ENCODE assay signal across 8 mouse cellular contexts in the genomic region with DNA sequence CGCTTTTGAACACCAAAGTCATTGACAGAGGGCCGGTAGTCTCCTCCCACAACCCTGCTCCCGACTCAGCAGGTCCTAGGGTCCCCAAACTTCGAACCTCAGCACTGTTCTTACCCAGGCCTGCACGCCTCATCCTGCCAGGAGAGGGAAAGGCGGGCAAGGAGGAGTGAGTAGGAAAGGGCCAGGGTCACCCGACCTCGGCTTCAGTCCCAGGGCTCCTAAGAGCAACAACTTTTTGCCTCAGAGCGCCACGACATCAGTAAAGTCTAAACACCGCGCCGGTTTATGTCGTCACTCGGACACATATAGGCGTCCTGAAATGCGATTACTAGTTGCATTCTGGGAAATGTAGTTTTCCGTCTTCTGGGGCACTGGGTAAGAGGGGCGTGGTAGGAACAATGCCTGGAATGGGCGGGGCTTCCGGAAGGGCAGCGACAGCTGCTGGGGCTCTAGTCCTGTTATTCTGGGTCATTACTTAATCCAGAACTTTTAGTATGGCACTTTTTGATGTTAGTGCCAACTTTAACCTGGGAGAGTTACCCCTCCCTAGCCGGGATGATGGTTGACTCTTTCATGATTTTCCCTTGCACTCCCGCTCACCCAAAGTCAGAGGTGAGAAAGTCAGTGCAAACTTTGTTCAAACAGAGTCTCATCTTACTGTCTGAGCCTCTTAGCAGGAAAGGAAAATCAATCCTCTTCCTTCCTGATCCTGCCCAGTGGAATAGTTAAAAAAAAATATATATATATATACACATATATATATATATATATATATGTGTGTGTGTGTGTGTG. TPM values are rescaled to one million over a fixed set of nuclear protein-coding genes. Genes with fewer than 3 reads are reported as not detected.
DNase-seq lines count a peak whose midpoint lies in the region; ATAC-seq and TF ChIP-seq lines count a peak whose summit lies in the region.

A gene (minus strand): TSS at position 310 of the 792 bp plus-strand sequence.

- peak; percentile 99 for ATAC-seq in G1E (ENCODE audit: extremely low read depth, insufficient number of reproducible peaks, low FRiP score, poor library complexity, severe bottlenecking)
- ATAC-seq in forebrain, embryonic 16.5 days = peak; percentile 100
- ATAC-seq in lung, embryonic 14.5 days (ENCODE audit: insufficient read depth) = peak; percentile 100

- H3K9ac ChIP-seq in forebrain, embryonic 16.5 days (replicated peaks; ENCODE audit: low read depth, low read length) = peak within 1 kb of the TSS; percentile 72
- peak within 1 kb of the TSS; percentile 83 for H3K9ac ChIP-seq in lung, embryonic 14.5 days

- H3K9me3 ChIP-seq in G1E (replicated peaks) = no peaks in the 10 kb centered on the region
- H3K9me3 ChIP-seq in forebrain, embryonic 16.5 days (ENCODE audit: control insufficient read depth, low read length) = no peaks in the 10 kb centered on the region
- H3K9me3 ChIP-seq in lung, embryonic 14.5 days (ENCODE audit: low read depth, low read length) = no peaks in the 10 kb centered on the region

- peaks cover 8% of the 10 kb centered on the region for H3K36me3 ChIP-seq in G1E (replicated peaks)
- no peaks in the 10 kb centered on the region for H3K36me3 ChIP-seq in forebrain, embryonic 16.5 days (ENCODE audit: control insufficient read depth, insufficient read depth)
- H3K36me3 ChIP-seq in lung, embryonic 14.5 days (ENCODE audit: insufficient read depth) = peaks cover 3% of the 10 kb centered on the region; the same call in 1 of the 2 replicates
- no peaks in the 10 kb centered on the region for H3K36me3 ChIP-seq in thymus, adult 2 months (ENCODE audit: control insufficient read depth, insufficient read depth, low read length)

- intact Hi-C loops in heart, postnatal 36 days (cut with DNase I) = loop anchor here (2.0 to 5.0 kb wide), 3 partner anchors 82 to 1300 kb away; a partner anchor contains a TSS

- H3K4me1 ChIP-seq in G1E (ENCODE audit: insufficient read depth, low read depth, low read length) = peaks cover 8% of the 10 kb centered on the region; the same call in 1 of the 2 replicates
- peaks cover 3% of the 10 kb centered on the region for H3K4me1 ChIP-seq in forebrain, embryonic 16.5 days (replicated peaks; ENCODE audit: control insufficient read depth, insufficient read depth, low read length)
- H3K4me1 ChIP-seq in lung, embryonic 14.5 days (ENCODE audit: insufficient read depth) = no peaks in the 10 kb centered on the region
- no peaks in the 10 kb centered on the region; the same call in 1 of the 2 replicates for H3K4me1 ChIP-seq in olfactory bulb, adult 2 months (ENCODE audit: control insufficient read depth, insufficient read depth, low read length)
- H3K4me1 ChIP-seq in thymus, adult 2 months (replicated peaks; ENCODE audit: control insufficient read depth, insufficient read depth, low read length) = no peaks in the 10 kb centered on the region

- TF ChIP-seq CTCF in G1E (IDR thresholded peaks at IDR 0.05; ENCODE audit: low read depth, low read length) = no peak
- TF ChIP-seq CTCF in layer of hippocampus, adult 2 months (conservative IDR thresholded peaks at IDR 0.05) = peak; percentile 17; the same call in 1 of the 2 replicates
- TF ChIP-seq CTCF in lung, embryonic 14.5 days (IDR thresholded peaks at IDR 0.05; ENCODE audit: low read depth) = no peak
- TF ChIP-seq CTCF in olfactory bulb, adult 2 months (IDR thresholded peaks at IDR 0.05; ENCODE audit: insufficient read depth, low read depth, low read length) = no peak
- no peak for TF ChIP-seq CTCF in thymus, adult 2 months (IDR thresholded peaks at IDR 0.05; ENCODE audit: borderline replicate concordance, control insufficient read depth, extremely low read depth, insufficient read depth, low read length, poor library complexity)

- DNase-seq in G1E (ENCODE audit: low spot score) = peak; percentile 63
- peak; percentile 82 to 87 for DNase-seq in cerebellum, adult 18-20 months
- DNase-seq in heart, postnatal 36 days = peak; percentile 86 to 88
- peak; percentile 80 to 92 for DNase-seq in layer of hippocampus, adult 2 months (ENCODE audit: low spot score in 2 of 2)
- peak; percentile 100 for DNase-seq in lung, embryonic 14.5 days
- DNase-seq in thymus, adult 2 months = peak; percentile 89

- 2% methylated on average over 24 of the region's 24 CpGs for WGBS in forebrain, embryonic 16.5 days
- under 1% methylated on average over 24 of the region's 24 CpGs for WGBS in lung, embryonic 14.5 days
- WGBS in olfactory bulb, adult 2 months = 1% methylated on average over 24 of the region's 24 CpGs
- WGBS in thymus, adult 2 months = 2% methylated on average over 24 of the region's 24 CpGs

- TF ChIP-seq POLR2A in olfactory bulb, adult 2 months (IDR thresholded peaks at IDR 0.05; ENCODE audit: insufficient read depth, low read depth, low read length) = no peak
- TF ChIP-seq POLR2A in thymus, adult 2 months (IDR thresholded peaks at IDR 0.05; ENCODE audit: control insufficient read depth, extremely low read depth, insufficient read depth, low read length, poor library complexity) = 0 out of 2 replicates have a peak, but pooled peaks have one; percentile 24

- H3K4me2 ChIP-seq in forebrain, embryonic 16.5 days (ENCODE audit: low read length) = peak within 1 kb of the TSS; percentile 65
- H3K4me2 ChIP-seq in lung, embryonic 14.5 days = peak within 1 kb of the TSS; percentile 76

- peak within 1 kb of the TSS; percentile 81 for H3K4me3 ChIP-seq in G1E (ENCODE audit: low read depth, low read length)
- H3K4me3 ChIP-seq in forebrain, embryonic 16.5 days (replicated peaks; ENCODE audit: low read length) = peak within 1 kb of the TSS; percentile 96
- peak within 1 kb of the TSS; percentile 86 for H3K4me3 ChIP-seq in layer of hippocampus, adult 2 months
- H3K4me3 ChIP-seq in lung, embryonic 14.5 days (ENCODE audit: low read depth, low read length) = peak within 1 kb of the TSS; percentile 73
- H3K4me3 ChIP-seq in olfactory bulb, adult 2 months (ENCODE audit: insufficient read depth, low read depth, low read length) = peak within 1 kb of the TSS; percentile 64
- H3K4me3 ChIP-seq in thymus, adult 2 months (ENCODE audit: control insufficient read depth, insufficient read depth, low read length) = peak within 1 kb of the TSS; percentile 98

- H3K27ac ChIP-seq in forebrain, embryonic 16.5 days (ENCODE audit: low read length) = no peak within 1 kb of the TSS
- H3K27ac ChIP-seq in layer of hippocampus, adult 2 months = peak within 1 kb of the TSS; percentile 84
- H3K27ac ChIP-seq in lung, embryonic 14.5 days (ENCODE audit: low read depth) = peak within 1 kb of the TSS; percentile 54; the same call in 1 of the 2 replicates
- no peak within 1 kb of the TSS for H3K27ac ChIP-seq in olfactory bulb, adult 2 months (ENCODE audit: insufficient read depth, low read depth, low read length)
- peak within 1 kb of the TSS; percentile 42; the same call in 1 of the 2 replicates for H3K27ac ChIP-seq in thymus, adult 2 months (ENCODE audit: control insufficient read depth, insufficient read depth, low read length)

- no peaks in the 10 kb centered on the region for H3K27me3 ChIP-seq in G1E (ENCODE audit: insufficient read depth, low read length)
- H3K27me3 ChIP-seq in forebrain, embryonic 16.5 days (replicated peaks; ENCODE audit: control insufficient read depth, insufficient read depth, low read length) = no peaks in the 10 kb centered on the region
- H3K27me3 ChIP-seq in lung, embryonic 14.5 days (ENCODE audit: insufficient read depth, low read length) = no peaks in the 10 kb centered on the region
- H3K27me3 ChIP-seq in thymus, adult 2 months (ENCODE audit: control insufficient read depth, insufficient read depth, low read length) = no peaks in the 10 kb centered on the region

RNA-seq across cellular contexts. Expression of the gene that starts here (rescaled TPM):
- 36.1 and 47.4 TPM in 2 replicates for total RNA-seq in G1E (2014; fragmentation: Nextera tagmentation)
- 62.4 and 76.2 TPM in 2 replicates for total RNA-seq in G1E (2017)
- 27.3 and 30.8 TPM in 2 replicates for polyA plus RNA-seq in G1E (2012)
- polyA plus RNA-seq in forebrain, embryonic 16.5 days (2015; fragmentation: Nextera tagmentation; extraction: Ambion mirVana) = 31.5 and 36.7 TPM in 2 replicates
- 10 to 100 TPM; 25.2 to 25.7 TPM for total RNA-seq in heart, postnatal 36 days (2021)
- total RNA-seq in layer of hippocampus, adult 2 months (2021) = 10 to 100 TPM; 23.0 to 28.0 TPM
- polyA plus RNA-seq in lung, embryonic 14.5 days (2014; fragmentation: Nextera tagmentation; extraction: Ambion mirVana) = 72.3 and 82.7 TPM in 2 replicates
- not detected in 2 replicates for polyA plus RNA-seq in olfactory bulb, adult 2 months (2012; ENCODE audit: insufficient read depth, insufficient read length, low replicate concordance, missing spikeins)
- 14.7 and 15.1 TPM in 2 replicates for polyA plus RNA-seq in thymus, adult 2 months (2012; rRNA removed)

Comparison
In these comparisons a context has a peak if more than half of its experiments do, and no peak if none do; other contexts are left out.
1. H3K27ac ChIP-seq: peak in layer of hippocampus, adult 2 months (single experiment), lung, embryonic 14.5 days (single experiment) and thymus, adult 2 months (single experiment); none in forebrain, embryonic 16.5 days (single experiment) and olfactory bulb, adult 2 months (single experiment).
2. Peak in every context shown above with its lines, with median percentiles within 50 percentile points of each other: ATAC-seq, DNase-seq and H3K4me3 ChIP-seq.